Mouse (Mus musculus) stomach, embryonic 16.5 days (tissue): ENCODE results near the gene Hist1h2bb. TPM values are rescaled to one million over a fixed set of nuclear protein-coding genes. Genes with fewer than 3 reads are reported as not detected.
"Not testable (repeated sequence)": the region's sequence is repeated elsewhere in the genome, so short reads cannot be mapped to it uniquely, and the experiment has no call there.

Experiments
- ATAC-seq: fragments of 200-750 bp; cut with Nextera tagmentation; 2 replicates; pipeline ENCODE4 v1.8.0; 2017; ENCODE audit warnings: moderate number of reproducible peaks, moderate TSS enrichment; ENCODE audit not compliant: insufficient read depth, low FRiP score
- H3K27ac ChIP-seq: fragments of 300-500 bp; sonication (generic); 2 replicates; pipeline ENCODE4 v1.5.1; 2014; ENCODE audit warnings: low read length
- H3K27me3 ChIP-seq: fragments of 300-500 bp; sonication (generic); 2 replicates; pipeline ENCODE4 v1.6.1; 2014; ENCODE audit warnings: low read length, control low read depth, mixed read lengths; ENCODE audit not compliant: control insufficient read depth, insufficient read depth
- H3K36me3 ChIP-seq: fragments of 300-500 bp; sonication (generic); 2 replicates; pipeline ENCODE4 v1.6.1; 2014; ENCODE audit warnings: low read length; ENCODE audit not compliant: control insufficient read depth, insufficient read depth
- H3K4me1 ChIP-seq: fragments of 300-500 bp; sonication (generic); 2 replicates; pipeline ENCODE4 v1.6.1; 2014; ENCODE audit warnings: low read length, control low read depth, mixed read lengths; ENCODE audit not compliant: control insufficient read depth, insufficient read depth
- H3K4me2 ChIP-seq: fragments of 300-500 bp; sonication (generic); 2 replicates; pipeline ENCODE4 v1.6.1; 2014; ENCODE audit warnings: low read depth, low read length, mixed read lengths
- H3K4me3 ChIP-seq: fragments of 300-500 bp; sonication (generic); replicated peaks from 2 replicates; pipeline ENCODE4 v1.5.1; 2014; ENCODE audit warnings: mild to moderate bottlenecking, low read length
- H3K9ac ChIP-seq: fragments of 300-500 bp; sonication (generic); 2 replicates; pipeline ENCODE4 v1.6.1; 2014; ENCODE audit warnings: low read length
- H3K9me3 ChIP-seq: fragments of 300-500 bp; sonication (generic); replicated peaks from 2 replicates; pipeline ENCODE4 v1.6.1; 2016; ENCODE audit warnings: low read length, control low read depth; ENCODE audit not compliant: control insufficient read depth
- WGBS: fragments of 180-500 bp; shearing (Covaris S2); extraction: QIAGEN DNeasy Blood & Tissue Kit; methylation state at CpG from one replicate; pipeline ENCODE4 v1.1.7; 2014; 5-methylcytosine and 5-hydroxymethylcytosine counted together
- polyA plus RNA-seq: library from polyadenylated mRNA; unstranded; fragments of >200 nt; fragmentation: Nextera tagmentation; extraction: Ambion mirVana; gene quantifications from 2 replicates; pipeline ENCODE4 v1.2.1, GENCODE M21; 2015

Hist1h2bb gene
- polyA plus RNA-seq, 1 experiment from 2014 or later, result 2.9 TPM

DNA sequence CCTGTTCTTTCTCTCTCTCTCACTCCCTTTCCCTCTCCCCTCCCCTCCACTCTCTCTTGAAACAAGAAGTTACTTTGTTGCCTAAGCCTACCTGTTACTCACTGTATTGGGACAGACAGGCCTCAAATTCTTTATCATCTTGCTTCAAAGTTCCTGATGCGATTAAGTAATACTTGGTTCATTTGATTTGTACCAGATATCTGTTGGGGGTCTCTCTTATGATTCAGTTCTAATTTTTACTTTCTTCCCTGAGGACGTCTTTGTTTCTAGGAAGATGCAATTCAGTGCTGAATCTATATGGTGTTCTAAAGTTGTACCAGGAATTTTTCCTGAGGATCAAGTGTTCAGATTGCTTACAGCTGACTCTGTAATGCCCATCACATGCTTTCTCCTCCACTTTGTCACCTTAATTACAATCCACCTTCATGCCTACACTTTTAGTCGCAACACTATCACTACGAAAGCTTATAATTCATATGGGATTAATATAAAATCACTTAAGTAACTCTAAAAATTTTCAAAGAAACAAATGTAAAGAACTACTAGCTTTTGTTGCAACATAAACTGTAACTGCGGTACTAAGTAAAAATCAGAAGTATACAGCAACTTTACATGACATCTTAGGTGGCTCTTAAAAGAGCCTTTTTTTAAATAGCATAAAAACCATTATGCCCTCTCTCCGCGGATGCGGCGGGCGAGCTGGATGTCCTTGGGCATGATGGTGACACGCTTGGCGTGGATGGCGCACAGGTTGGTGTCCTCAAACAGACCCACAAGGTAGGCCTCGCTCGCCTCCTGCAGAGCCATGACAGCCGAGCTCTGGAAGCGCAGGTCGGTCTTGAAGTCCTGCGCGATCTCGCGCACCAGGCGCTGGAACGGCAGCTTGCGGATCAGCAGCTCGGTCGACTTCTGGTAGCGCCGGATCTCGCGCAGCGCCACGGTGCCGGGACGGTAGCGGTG is 1.8 kb upstream of the Hist1h2bb start:
- H3K9ac ChIP-seq, result peak overlapping the region; percentile 61
- H3K9me3 ChIP-seq, result no peaks in the 10 kb centered on the region
- no peaks in the 10 kb centered on the region for H3K27me3 ChIP-seq
- H3K27ac ChIP-seq, result peak overlapping the region; percentile 79
- peaks cover 28% of the 10 kb centered on the region for H3K4me1 ChIP-seq
- H3K36me3 ChIP-seq, result no peaks in the 10 kb centered on the region
- H3K4me2 ChIP-seq, result peak overlapping the region; percentile 59
- no peak for ATAC-seq
- peak overlapping the region; percentile 49 for H3K4me3 ChIP-seq
- 2% methylated on average over 16 of the region's 36 CpGs for WGBS

DNA sequence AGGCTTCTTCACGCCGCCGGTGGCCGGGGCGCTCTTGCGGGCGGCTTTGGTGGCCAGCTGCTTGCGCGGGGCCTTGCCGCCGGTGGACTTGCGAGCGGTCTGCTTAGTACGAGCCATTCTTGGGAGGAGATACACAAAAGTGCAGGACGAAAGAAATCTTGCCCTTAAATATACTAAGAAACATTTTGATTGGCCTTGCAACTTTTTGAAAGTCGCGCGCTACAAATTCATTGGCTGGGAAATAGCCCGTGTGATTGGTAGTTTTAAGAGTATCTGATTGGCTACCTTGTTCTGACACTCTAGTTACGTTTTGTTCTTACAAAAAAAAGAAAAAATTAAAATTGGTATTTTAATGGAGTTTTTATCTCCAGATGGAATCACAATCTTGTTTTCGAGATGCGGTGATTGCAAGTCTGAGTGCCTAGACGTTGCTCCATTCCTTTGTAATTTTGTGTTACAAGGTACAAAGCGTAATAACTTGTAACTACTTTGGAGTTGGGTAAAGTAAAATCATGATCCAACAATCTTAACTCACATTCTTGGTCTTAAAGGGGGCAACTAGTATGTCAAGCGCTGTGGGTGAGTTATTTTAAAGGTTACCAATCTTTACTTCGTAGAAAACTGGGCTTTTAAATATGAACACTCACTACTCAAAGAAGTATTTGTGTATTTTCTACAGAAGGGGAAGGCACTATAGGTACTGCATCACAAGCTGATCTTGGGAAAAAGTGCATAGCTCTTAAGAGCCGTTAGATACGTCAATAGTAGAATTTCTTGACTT is 963 bp upstream of the Hist1h2bb start, which contains the start of gene Hist1h3c:
Gene Hist1h3c (minus strand): TSS at position 222 of the 781 bp plus-strand sequence.
- Histone ChIP-seq H3K9ac (peak within 1 kb of the TSS; percentile 73), H3K4me3 (peak within 1 kb of the TSS; percentile 49), H3K36me3 (no peaks in the 10 kb centered on the region), H3K4me1 (peaks cover 24% of the 10 kb centered on the region), H3K27me3 (no peaks in the 10 kb centered on the region), H3K9me3 (no peaks in the 10 kb centered on the region), H3K27ac (peak within 1 kb of the TSS; percentile 99), H3K4me2 (peak within 1 kb of the TSS; percentile 59)
- ATAC-seq, result peak; percentile 72
- under 1% methylated on average over 28 of the region's 28 CpGs for WGBS

GRCm38 (mm10) chr13:23747081-23747891 is 752 bp downstream of the Hist1h2bb start:
- Histone ChIP-seq H3K4me1 (peaks cover 20% of the 10 kb centered on the region), H3K36me3 (no peaks in the 10 kb centered on the region), H3K4me3 (peak overlapping the region; percentile 40), H3K9me3 (no peaks in the 10 kb centered on the region), H3K27ac (peak overlapping the region; percentile 99), H3K9ac (peak overlapping the region; percentile 61), H3K4me2 (peak overlapping the region; percentile 59), H3K27me3 (no peaks in the 10 kb centered on the region)
- 2% methylated on average over 13 of the region's 13 CpGs for WGBS
- ATAC-seq, result no peak

DNA sequence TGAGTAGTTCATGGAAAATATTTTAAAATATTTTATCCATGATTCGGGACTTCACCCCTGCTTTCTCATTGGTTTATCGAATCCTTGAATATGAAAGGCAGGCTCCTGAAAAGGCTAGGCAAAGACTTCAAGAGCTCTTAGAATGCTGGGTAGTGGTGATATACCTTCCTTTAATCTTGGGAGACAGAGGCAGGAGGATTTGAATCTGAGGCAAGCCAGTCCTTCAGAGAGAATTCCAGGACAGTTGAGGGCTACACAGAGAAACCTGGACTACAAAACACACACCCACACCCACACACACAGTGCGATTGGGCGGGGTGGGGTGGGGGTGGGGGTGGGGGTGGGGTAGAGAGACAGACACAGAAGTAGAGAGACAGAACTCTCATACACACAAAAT is 1.4 kb downstream of the Hist1h2bb start:
- Histone ChIP-seq H3K36me3 (no peaks in the 10 kb centered on the region), H3K27me3 (no peaks in the 10 kb centered on the region), H3K9ac (peak overlapping the region; percentile 61; the same call in 1 of the 2 replicates), H3K4me1 (peaks cover 20% of the 10 kb centered on the region), H3K27ac (peak overlapping the region; percentile 99), H3K4me2 (peak overlapping the region; percentile 59), H3K9me3 (no peaks in the 10 kb centered on the region), H3K4me3 (peak overlapping the region; percentile 40; the same call in 1 of the 2 replicates)
- WGBS, result 7% methylated on average over 4 of the region's 4 CpGs
- no peak for ATAC-seq

- H3K27ac ChIP-seq, result no peak overlapping the region
- ATAC-seq, result no peak
- WGBS, result 83% methylated on average over 5 of the region's 5 CpGs
These were observed 3.1 kb downstream of the Hist1h2bb start for GRCm38 (mm10) chr13:23749563-23750121.

GRCm38 (mm10) chr13:23750839-23751477 is 4.4 kb downstream of the Hist1h2bb start, which contains the start of gene Hist1h2ab:
Gene Hist1h2ab, plus strand, starts transcription at chr13:23751126.
- under 1% methylated on average over 28 of the region's 47 CpGs for WGBS
- H3K4me1 ChIP-seq, result peaks cover 12% of the 10 kb centered on the region
- H3K9me3 ChIP-seq, H3K27me3 ChIP-seq, H3K36me3 ChIP-seq: not testable (repeated sequence)
- ATAC-seq, result peak; percentile 44; the same call in 1 of the 2 replicates
- H3K4me3 ChIP-seq, result peak within 1 kb of the TSS; percentile 47
- H3K4me2 ChIP-seq, result peak within 1 kb of the TSS; percentile 61
- H3K9ac ChIP-seq, result peak within 1 kb of the TSS; percentile 71
- peak within 1 kb of the TSS; percentile 96 for H3K27ac ChIP-seq

More at GRCm38 (mm10) chr13:23749563-23750121, 3.1 kb downstream of the Hist1h2bb start:
- H3K27me3 ChIP-seq, result no peaks in the 10 kb centered on the region
- H3K9me3 ChIP-seq, result no peaks in the 10 kb centered on the region
- peaks cover 12% of the 10 kb centered on the region for H3K4me1 ChIP-seq
- H3K4me3 ChIP-seq, result no peak overlapping the region
- H3K4me2 ChIP-seq, result no peak overlapping the region
- H3K9ac ChIP-seq, result no peak overlapping the region
- no peaks in the 10 kb centered on the region for H3K36me3 ChIP-seq

- H3K4me3 ChIP-seq, result peak overlapping the region; percentile 47
- ATAC-seq, result no peak
- no peaks in the 10 kb centered on the region for H3K9me3 ChIP-seq
- peak overlapping the region; percentile 61 for H3K4me2 ChIP-seq
- no peaks in the 10 kb centered on the region for H3K36me3 ChIP-seq
- H3K4me1 ChIP-seq, result peaks cover 12% of the 10 kb centered on the region
- no peaks in the 10 kb centered on the region for H3K27me3 ChIP-seq
- peak overlapping the region; percentile 71 for H3K9ac ChIP-seq
- peak overlapping the region; percentile 96 for H3K27ac ChIP-seq
- WGBS, result under 1% methylated on average over 11 of the region's 11 CpGs
These were observed 5.0 kb downstream of the Hist1h2bb start for GRCm38 (mm10) chr13:23751478-23751956.
